Mouse (Mus musculus) hindbrain, embryonic 16.5 days (tissue): Measurements from ENCODE around the gene Gpatch2. TPM values are rescaled to one million over a fixed set of nuclear protein-coding genes. Genes with fewer than 3 reads are reported as not detected.

ENCODE experiments used
- ATAC-seq: fragments of 200-750 bp; cut with Nextera tagmentation; 2 replicates; pipeline ENCODE4 v1.8.0; 2017; ENCODE audit warnings: moderate TSS enrichment, moderate library complexity
- H3K27ac ChIP-seq: fragments of 300-500 bp; sonication (generic); 2 replicates; pipeline ENCODE4 v1.5.1; 2014; ENCODE audit warnings: low read depth, mild to moderate bottlenecking, control low read depth, low read length, moderate library complexity
- H3K27me3 ChIP-seq: fragments of 300-500 bp; sonication (generic); replicated peaks from 2 replicates; pipeline ENCODE4 v1.6.1; 2014; ENCODE audit warnings: low read length; ENCODE audit not compliant: control insufficient read depth, insufficient read depth
- H3K36me3 ChIP-seq: fragments of 300-500 bp; sonication (generic); 2 replicates; pipeline ENCODE4 v1.6.1; 2014; ENCODE audit warnings: mild to moderate bottlenecking, low read length, moderate library complexity, mixed read lengths; ENCODE audit not compliant: control insufficient read depth, insufficient read depth
- H3K4me1 ChIP-seq: fragments of 300-500 bp; sonication (generic); 2 replicates; pipeline ENCODE4 v1.6.1; 2014; ENCODE audit warnings: low read depth, low read length; ENCODE audit not compliant: control insufficient read depth, insufficient read depth
- H3K4me2 ChIP-seq: fragments of 300-500 bp; sonication (generic); 2 replicates; pipeline ENCODE4 v1.6.1; 2014; ENCODE audit warnings: mild to moderate bottlenecking, low read length, control low read depth, moderate library complexity
- H3K4me3 ChIP-seq: fragments of 300-500 bp; sonication (generic); 2 replicates; pipeline ENCODE4 v1.5.1; 2014; ENCODE audit warnings: mild to moderate bottlenecking, low read length, control low read depth, moderate library complexity
- H3K9ac ChIP-seq: fragments of 300-500 bp; sonication (generic); 2 replicates; pipeline ENCODE4 v1.6.1; 2014; ENCODE audit warnings: low read depth, mild to moderate bottlenecking, control low read depth, low read length, moderate library complexity
- H3K9me3 ChIP-seq: fragments of 300-500 bp; sonication (generic); 2 replicates; pipeline ENCODE4 v1.6.1; 2014; ENCODE audit warnings: mild to moderate bottlenecking, low read length, moderate library complexity; ENCODE audit not compliant: control insufficient read depth
- WGBS: fragments of 180-500 bp; shearing (Covaris S2); extraction: QIAGEN DNeasy Blood & Tissue Kit; methylation state at CpG from one replicate; pipeline ENCODE4 v1.1.7; 2014; 5-methylcytosine and 5-hydroxymethylcytosine counted together
- polyA plus RNA-seq: library from polyadenylated mRNA; unstranded; fragments of >200 nt; fragmentation: Nextera tagmentation; extraction: Ambion mirVana; gene quantifications from 2 replicates; pipeline ENCODE4 v1.2.1, GENCODE M21; 2015

Gpatch2 gene
- polyA plus RNA-seq: 15.8 and 18.2 TPM in 2 replicates

GRCm38 (mm10) chr1:187215181-187216116 is at the start of gene Gpatch2, which contains the start of gene Spata17:
Gene Gpatch2, plus strand, starts transcription at chr1:187215508.
Gene Spata17, minus strand, starts transcription at chr1:187215465.
- Histone ChIP-seq H3K4me2 (peak within 1 kb of the TSS; percentile 94), H3K9me3 (no peaks in the 10 kb centered on the region), H3K4me1 (no peaks in the 10 kb centered on the region; the same call in none of the 2 replicates), H3K27me3 (no peaks in the 10 kb centered on the region), H3K4me3 (peak within 1 kb of the TSS; percentile 87), H3K9ac (peak within 1 kb of the TSS; percentile 88), H3K27ac (peak within 1 kb of the TSS; percentile 83), H3K36me3 (no peaks in the 10 kb centered on the region)
- peak; percentile 97 for ATAC-seq
- WGBS: under 1% methylated on average over 58 of the region's 58 CpGs

DNA sequence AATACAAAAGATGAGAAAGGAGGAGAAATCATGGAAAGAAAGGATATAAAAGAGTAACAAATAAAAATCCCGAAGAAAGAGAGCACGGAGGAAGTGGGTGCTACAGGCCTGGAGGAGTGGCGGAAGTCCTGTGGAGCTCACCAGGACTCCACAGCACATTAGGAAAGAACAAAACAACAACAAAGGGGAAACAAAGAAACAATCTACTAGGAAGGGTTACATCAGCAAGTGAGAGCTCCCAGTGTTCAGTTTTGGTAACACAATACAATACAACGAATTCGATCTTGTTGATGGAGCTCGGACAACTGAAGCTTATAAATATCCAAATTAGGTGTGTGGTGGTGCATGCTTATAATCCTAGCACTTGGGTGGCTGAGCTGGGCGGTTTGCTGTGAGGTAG is 45.7 kb upstream of the Gpatch2 start:
- ATAC-seq: no peak
- Histone ChIP-seq H3K36me3 (no peaks in the 10 kb centered on the region), H3K4me3 (no peak overlapping the region), H3K4me2 (no peak overlapping the region), H3K9me3 (no peaks in the 10 kb centered on the region), H3K9ac (no peak overlapping the region), H3K27ac (no peak overlapping the region), H3K27me3 (no peaks in the 10 kb centered on the region), H3K4me1 (no peaks in the 10 kb centered on the region)
- 54% methylated on average over 7 of the region's 7 CpGs for WGBS

DNA sequence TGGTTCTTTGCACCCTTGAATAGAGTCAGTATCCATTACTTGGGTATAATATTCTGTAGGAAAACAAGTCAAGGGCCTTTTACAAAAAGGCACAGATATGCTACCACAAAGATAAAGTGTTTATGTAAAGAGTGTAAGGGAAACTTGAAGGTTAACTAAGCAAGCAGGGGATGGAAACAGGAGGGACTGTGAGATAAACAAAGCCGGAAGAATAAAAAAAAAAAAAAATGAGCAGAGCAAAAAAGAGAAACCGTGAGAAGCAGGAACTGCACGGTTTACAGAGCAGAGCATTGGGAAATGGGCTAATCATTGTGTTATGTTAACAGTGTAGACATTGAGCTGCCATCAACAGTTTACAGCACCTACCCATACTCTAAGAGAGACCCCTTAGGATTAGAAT is 44.9 kb upstream of the Gpatch2 start:
- Histone ChIP-seq H3K4me3 (no peak overlapping the region), H3K36me3 (no peaks in the 10 kb centered on the region), H3K4me1 (no peaks in the 10 kb centered on the region), H3K27me3 (no peaks in the 10 kb centered on the region), H3K27ac (no peak overlapping the region), H3K4me2 (no peak overlapping the region), H3K9ac (no peak overlapping the region), H3K9me3 (no peaks in the 10 kb centered on the region)
- 77% methylated on average over 3 of the region's 3 CpGs for WGBS
- ATAC-seq: no peak

DNA sequence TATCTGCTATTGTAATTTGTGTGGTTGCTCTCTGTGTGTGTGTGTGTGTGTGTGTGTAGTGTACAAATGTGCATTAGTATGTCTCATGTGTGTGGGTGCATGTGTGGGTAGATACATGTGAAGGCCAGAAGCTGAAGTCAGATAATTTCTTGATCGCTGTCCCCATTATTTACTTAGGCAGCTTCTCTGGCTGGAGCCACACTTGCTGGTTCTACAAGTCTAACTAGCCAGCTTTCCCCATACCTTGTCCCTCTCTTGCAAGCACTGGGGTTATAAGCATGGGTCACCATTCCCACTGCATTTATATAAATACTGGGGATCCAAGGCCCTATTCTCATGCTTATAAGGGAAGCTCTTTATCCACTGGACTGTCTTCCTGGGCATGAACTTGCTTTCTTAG is 39.3 kb upstream of the Gpatch2 start:
- Histone ChIP-seq H3K4me2 (no peak overlapping the region), H3K27ac (no peak overlapping the region), H3K9ac (no peak overlapping the region), H3K9me3 (no peaks in the 10 kb centered on the region), H3K4me3 (no peak overlapping the region), H3K27me3 (no peaks in the 10 kb centered on the region), H3K36me3 (no peaks in the 10 kb centered on the region), H3K4me1 (no peaks in the 10 kb centered on the region)
- no peak for ATAC-seq
- WGBS: 95% methylated on average over 1 of the region's 1 CpGs

DNA sequence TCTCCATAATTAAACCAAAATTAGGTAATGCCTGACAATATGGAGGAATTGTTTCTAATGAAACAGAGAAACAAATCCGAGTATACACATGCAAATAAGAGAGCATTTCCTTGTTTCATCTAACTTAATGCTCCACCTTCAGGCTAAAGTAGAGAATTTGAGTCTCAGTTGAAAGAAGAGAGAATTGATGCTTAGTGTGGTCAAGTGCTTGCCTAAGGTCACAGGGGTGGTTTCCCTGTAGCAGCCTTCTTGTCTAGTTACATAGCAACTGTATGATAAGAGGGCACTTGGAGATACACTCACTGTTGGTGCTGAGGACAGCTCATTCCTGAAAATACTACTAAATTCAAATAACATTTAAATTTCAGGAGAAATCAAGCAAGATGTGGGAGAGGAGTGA is 36.8 kb upstream of the Gpatch2 start:
- Histone ChIP-seq H3K27ac (no peak overlapping the region), H3K36me3 (no peaks in the 10 kb centered on the region), H3K4me1 (peaks cover 3% of the 10 kb centered on the region; the same call in 1 of the 2 replicates), H3K9ac (no peak overlapping the region), H3K27me3 (no peaks in the 10 kb centered on the region), H3K9me3 (no peaks in the 10 kb centered on the region), H3K4me2 (no peak overlapping the region), H3K4me3 (no peak overlapping the region)
- 63% methylated on average over 1 of the region's 1 CpGs for WGBS
- ATAC-seq: no peak

GRCm38 (mm10) chr1:187205506-187205905 is 9.8 kb upstream of the Gpatch2 start:
- Histone ChIP-seq H3K9me3 (no peaks in the 10 kb centered on the region), H3K4me3 (no peak overlapping the region), H3K9ac (no peak overlapping the region), H3K4me2 (no peak overlapping the region), H3K36me3 (no peaks in the 10 kb centered on the region), H3K27ac (no peak overlapping the region), H3K4me1 (no peaks in the 10 kb centered on the region), H3K27me3 (no peaks in the 10 kb centered on the region)
- 87% methylated on average over 6 of the region's 6 CpGs for WGBS
- ATAC-seq: no peak

- H3K4me1 ChIP-seq: no peaks in the 10 kb centered on the region
- H3K9me3 ChIP-seq: no peaks in the 10 kb centered on the region
- no peak overlapping the region for H3K4me3 ChIP-seq
- H3K27me3 ChIP-seq: no peaks in the 10 kb centered on the region
- ATAC-seq: no peak
- no peak overlapping the region for H3K4me2 ChIP-seq
- no peak overlapping the region for H3K27ac ChIP-seq
- no peaks in the 10 kb centered on the region for H3K36me3 ChIP-seq
- no peak overlapping the region for H3K9ac ChIP-seq
- WGBS: 59% methylated on average over 4 of the region's 4 CpGs
Observed at GRCm38 (mm10) chr1:187209496-187209895, 5.8 kb upstream of the Gpatch2 start.

DNA sequence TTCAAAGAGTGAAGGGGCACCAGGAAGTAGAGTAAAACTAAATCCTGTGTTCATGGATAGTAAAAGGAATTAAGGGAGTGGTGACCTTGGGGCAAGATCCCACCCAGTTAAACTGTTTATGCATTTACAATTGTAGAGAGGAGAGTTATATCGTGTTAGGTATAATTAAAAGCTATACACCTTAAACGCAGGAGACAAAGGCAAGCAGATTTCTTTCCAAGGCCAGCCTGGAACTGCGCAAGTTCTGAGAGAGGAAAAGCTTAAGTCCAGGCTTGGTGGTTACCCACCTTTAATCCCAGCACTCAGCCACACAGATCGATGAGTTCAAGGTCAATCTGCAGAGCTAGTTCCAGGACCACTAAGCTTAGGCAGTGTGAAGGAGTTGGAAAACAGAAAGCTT is 4.6 kb upstream of the Gpatch2 start:
- WGBS: 95% methylated on average over 4 of the region's 4 CpGs
- Histone ChIP-seq H3K4me2 (no peak overlapping the region), H3K4me3 (no peak overlapping the region), H3K4me1 (no peaks in the 10 kb centered on the region; the same call in 1 of the 2 replicates), H3K36me3 (no peaks in the 10 kb centered on the region), H3K27me3 (no peaks in the 10 kb centered on the region), H3K9me3 (no peaks in the 10 kb centered on the region), H3K9ac (no peak overlapping the region), H3K27ac (no peak overlapping the region)
- no peak for ATAC-seq

GRCm38 (mm10) chr1:187216620-187217410 is 1.5 kb downstream of the Gpatch2 start:
- no peak overlapping the region for H3K4me2 ChIP-seq
- H3K4me3 ChIP-seq: no peak overlapping the region
- H3K27me3 ChIP-seq: no peaks in the 10 kb centered on the region
- 94% methylated on average over 9 of the region's 9 CpGs for WGBS
- no peaks in the 10 kb centered on the region for H3K9me3 ChIP-seq
- no peaks in the 10 kb centered on the region; the same call in none of the 2 replicates for H3K4me1 ChIP-seq
- H3K9ac ChIP-seq: no peak overlapping the region
- no peak for ATAC-seq
- H3K27ac ChIP-seq: no peak overlapping the region
- H3K36me3 ChIP-seq: no peaks in the 10 kb centered on the region
